Comparison of ENCODE assay signal across 9 mouse cellular contexts in the genomic region with DNA sequence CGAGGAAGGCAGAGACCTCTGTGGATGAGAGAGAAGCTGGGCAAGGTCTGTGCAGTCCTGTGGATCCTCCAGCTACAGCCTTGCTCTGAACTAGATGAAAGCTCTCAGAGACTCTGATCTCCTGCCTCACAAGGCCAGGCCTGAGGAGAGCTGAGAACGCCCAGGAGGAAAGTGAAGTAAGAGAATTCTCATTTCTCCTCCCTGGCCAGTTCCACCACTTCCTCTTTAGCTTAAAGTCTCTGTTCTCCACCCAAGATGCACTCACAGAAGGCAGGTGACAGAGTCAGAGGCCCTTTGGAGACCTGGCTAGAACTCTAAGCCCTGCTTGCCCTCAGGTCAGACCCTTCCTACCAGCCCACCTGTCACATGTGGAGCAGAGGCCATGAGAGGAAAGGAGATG. TPM values are rescaled to one million over a fixed set of nuclear protein-coding genes. Genes with fewer than 3 reads are reported as not detected.
"Had no signal": no experiment of that assay in that cellular context is flagged by ENCODE, and none has a peak within 500 bp of the region (broad histone marks: within the 10 kb centered on the region; RNA-seq: fewer than 3 reads in every experiment).

A gene (minus strand): TSS at position 173 of the 400 bp plus-strand sequence.

RNA-seq across cellular contexts. Expression of the gene that starts here (rescaled TPM):
- total RNA-seq: megakaryocyte-erythroid progenitor cell, adult 5-6 weeks had no signal
- polyA plus RNA-seq: liver, embryonic 11.5 days; lung, embryonic 14.5 days; lung, embryonic 16.5 days; midbrain, embryonic 10.5 days; midbrain, embryonic 12.5 days; neural tube, embryonic 12.5 days; neural tube, embryonic 14.5 days; stomach, embryonic 14.5 days had no signal
